Mouse (Mus musculus) retina, postnatal 7 days (tissue): ENCODE measurements around the gene Gm26938.

Experiments used
- DNase-seq: peaks from one replicate; pipeline ENCODE4 v3.0.0-alpha.2; 2012; ENCODE audit warnings: low read depth, low spot score

Gm26938 gene

DNA sequence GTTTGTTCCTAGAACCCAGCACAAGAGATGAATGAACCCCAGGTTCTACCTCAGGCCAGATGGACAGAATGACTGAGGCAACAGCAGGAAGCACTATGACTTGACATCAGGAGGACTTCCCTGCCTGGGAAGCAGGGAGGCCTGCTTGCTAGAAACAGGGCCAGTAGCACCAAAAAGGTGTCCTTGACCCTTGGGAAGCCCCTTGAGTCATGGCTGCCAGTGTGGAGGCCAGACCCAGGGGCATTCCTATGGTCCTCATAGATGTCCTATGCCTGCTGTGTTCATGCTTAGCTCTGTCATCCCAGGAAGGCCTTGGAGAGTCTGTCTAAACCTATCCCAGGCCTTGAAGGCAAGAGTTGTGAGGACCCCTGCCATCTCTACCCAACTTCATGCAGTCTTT lies 9.8 kb downstream of the Gm26938 start:
- no peak for DNase-seq

GRCm38 (mm10) chr5:139815964-139816363 lies 10.2 kb downstream of the Gm26938 start:
- no peak for DNase-seq

DNA sequence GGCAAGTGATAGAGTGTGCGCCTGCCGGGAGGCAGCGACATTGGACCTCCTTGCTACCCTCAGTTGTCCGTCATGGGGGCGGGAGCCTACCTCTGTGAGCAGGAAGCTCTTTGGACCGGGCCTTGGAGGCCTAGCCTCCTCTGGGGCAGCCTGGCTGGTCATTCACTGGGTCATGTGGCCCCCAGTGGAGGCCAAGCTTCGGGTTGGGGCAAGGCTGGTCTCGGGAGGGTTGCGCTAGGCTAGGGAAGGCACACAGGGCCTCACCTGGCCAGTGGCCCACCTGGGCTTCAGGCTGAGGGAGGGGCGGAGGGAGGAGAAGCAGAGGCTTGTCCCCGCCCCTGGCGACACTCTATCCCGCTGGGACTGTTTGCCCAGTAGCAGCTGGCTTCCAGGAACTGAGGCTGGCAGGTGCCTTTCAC lies 12.2 kb downstream of the Gm26938 start:
- no peak for DNase-seq

DNA sequence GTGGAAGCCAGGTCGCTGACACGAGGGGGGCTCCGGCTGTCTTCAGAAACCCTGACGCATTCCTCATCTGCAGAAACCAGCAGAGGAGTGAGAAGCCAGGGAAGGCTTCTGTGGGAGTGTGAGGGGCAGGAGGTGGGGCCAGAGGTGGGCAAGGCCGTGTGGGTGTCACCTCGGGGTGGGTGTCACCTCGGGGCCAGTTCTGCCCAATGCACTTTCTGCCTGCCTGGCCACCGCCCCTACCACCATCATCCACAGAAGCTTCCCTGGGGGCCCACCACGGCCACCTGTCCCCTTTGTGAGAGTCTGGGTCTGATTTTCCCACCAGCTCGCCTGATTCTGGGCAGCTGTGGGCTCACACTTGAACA lies 13.1 kb downstream of the Gm26938 start:
- no peak for DNase-seq

GRCm38 (mm10) chr5:139812398-139813125 lies 13.6 kb downstream of the Gm26938 start:
- no peak for DNase-seq

DNA sequence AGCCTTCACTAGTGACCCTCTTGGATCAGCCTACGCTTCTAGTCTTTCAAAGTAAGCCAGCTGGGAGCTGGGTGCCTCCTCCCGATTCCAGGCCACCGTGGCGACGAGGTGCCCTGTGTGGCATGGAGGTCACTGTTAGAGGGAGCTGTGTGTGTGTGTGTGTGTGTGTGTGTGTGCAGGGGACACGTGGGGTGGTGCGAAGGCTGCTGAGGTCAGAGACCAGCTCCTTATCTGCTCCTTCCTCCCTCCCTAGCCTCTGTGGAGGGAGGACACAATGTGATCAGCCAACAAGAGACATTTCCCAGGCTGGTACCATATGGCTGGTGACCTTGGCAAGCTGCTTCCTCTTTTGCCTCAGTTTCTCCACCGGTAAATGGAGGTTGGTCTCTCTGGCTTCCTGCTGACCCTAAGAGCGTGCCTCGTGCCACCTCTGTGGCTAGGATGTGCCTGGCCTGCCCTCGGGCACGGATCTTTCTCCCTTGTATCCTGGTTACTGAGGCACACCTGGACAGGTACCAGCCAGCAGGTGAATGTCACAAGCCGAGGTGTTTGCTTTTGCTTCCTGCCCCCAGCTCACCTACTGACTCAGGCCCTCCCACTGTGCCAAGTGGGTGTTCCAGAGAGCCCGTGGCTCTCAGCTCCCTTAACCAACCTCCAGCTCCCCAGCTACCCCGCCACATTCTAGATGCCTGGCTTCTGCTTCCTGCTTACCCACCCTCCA lies 14.4 kb downstream of the Gm26938 start:
- DNase-seq = no peak

- DNase-seq = no peak
Measured at GRCm38 (mm10) chr5:139809397-139809796, 16.8 kb downstream of the Gm26938 start.

DNA sequence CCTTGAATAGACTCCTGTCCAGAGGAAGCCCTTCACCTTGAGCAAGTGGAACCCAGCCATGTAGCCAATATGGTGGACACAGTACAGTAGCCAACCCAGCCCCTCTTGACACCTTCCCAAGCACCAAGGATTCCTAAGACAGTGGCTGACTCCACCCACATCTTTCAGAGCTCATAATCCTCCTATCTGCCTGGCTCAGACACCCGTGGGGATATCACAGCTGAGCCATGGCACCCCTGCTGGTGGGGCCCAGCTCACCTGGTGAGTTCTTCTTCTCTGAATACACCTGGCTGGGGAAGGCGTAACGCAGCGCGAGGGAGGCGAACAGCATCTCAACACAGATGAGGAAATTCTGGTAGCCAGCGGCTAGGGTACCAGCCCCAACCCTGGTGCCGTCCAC lies 20.3 kb downstream of the Gm26938 start:
- DNase-seq = no peak

- no peak for DNase-seq
Measured at GRCm38 (mm10) chr5:139804573-139805111, 21.6 kb downstream of the Gm26938 start.

DNA sequence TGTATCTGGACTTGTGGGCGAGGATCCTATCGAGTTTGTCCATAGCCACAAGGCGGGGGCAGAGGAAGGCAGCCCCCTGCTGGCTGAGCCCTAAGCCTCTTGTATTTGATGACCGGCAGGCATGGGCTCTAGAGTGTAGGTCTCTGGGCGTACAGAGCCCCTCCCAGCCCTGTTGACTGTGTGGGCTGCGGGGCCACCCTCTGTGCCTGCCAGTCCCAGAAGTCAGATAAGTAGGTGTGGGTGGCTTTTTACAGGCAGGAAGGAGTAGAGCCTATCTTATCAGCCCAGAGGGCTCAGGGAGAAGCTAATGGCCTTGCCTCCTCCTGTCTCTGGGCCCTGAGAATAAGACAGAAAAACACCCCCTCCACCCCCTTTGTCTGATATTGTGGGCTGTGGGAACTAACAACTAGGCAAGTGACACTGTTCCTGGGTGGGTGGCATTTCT lies 22.1 kb downstream of the Gm26938 start:
- no peak for DNase-seq

DNA sequence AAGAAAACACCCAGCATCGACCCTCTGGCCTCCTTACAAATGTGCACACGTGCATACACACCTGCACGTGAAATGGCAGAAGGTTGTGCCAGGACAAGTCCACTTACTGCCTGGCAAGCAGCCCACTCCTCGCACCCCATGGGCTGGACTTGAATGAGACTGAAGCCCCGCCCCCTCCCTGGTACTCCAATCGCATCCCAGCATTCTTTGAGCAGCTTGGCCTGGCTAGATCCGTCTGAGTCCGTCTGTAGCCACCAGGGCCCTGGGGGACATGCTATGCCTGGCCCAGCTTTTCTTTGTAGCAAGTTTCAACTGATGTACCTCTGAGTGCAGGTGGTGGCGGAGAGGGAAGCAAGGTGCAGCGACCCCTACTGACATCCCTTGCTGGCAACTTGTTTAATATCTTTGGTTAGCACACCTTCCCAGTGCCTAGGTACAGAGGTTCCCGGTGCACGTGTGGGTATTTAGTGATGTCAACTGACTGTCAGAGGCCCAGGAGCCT lies 22.6 kb downstream of the Gm26938 start:
- DNase-seq = peak; percentile 52

- no peak for DNase-seq
Measured at GRCm38 (mm10) chr5:139803165-139803564, 23.0 kb downstream of the Gm26938 start.

- no peak for DNase-seq
Measured at GRCm38 (mm10) chr5:139801880-139802279, 24.3 kb downstream of the Gm26938 start.

GRCm38 (mm10) chr5:139801231-139801630 lies 25.0 kb downstream of the Gm26938 start:
- no peak for DNase-seq

DNA sequence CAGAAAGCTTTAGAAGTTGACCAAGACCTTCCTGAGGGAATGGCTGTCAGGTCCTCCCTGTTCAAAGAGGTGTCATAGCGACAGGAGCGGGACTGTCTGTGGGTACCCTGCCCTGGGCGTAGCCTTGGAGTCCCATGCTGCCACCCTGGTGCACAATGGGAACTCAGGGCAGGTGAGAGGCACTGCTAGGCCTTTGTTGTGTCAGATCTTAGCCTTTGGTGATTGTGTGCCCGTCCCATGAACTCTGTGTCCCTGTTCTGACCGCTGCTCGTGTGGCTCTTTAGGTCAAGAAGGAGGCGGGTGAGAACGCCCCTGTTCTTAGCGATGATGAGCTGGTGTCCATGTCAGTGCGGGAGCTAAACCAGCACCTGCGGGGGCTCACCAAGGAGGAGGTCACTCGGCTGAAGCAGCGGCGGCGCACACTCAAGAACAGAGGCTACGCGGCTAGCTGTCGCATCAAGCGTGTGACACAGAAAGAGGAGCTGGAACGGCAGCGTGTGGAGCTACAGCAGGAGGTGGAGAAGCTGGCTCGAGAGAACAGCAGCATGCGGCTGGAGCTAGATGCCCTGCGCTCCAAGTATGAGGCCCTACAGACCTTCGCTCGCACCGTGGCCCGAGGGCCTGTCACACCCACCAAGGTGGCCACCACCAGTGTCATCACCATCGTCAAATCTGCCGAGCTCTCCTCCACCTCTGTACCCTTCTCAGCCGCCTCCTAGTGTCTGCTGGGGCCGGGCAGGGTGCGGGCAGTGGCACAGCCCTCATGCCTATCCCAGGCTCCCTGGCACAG lies 26.2 kb downstream of the Gm26938 start:
- DNase-seq = no peak

- no peak for DNase-seq
Measured at GRCm38 (mm10) chr5:139799041-139799440, 27.2 kb downstream of the Gm26938 start.

DNA sequence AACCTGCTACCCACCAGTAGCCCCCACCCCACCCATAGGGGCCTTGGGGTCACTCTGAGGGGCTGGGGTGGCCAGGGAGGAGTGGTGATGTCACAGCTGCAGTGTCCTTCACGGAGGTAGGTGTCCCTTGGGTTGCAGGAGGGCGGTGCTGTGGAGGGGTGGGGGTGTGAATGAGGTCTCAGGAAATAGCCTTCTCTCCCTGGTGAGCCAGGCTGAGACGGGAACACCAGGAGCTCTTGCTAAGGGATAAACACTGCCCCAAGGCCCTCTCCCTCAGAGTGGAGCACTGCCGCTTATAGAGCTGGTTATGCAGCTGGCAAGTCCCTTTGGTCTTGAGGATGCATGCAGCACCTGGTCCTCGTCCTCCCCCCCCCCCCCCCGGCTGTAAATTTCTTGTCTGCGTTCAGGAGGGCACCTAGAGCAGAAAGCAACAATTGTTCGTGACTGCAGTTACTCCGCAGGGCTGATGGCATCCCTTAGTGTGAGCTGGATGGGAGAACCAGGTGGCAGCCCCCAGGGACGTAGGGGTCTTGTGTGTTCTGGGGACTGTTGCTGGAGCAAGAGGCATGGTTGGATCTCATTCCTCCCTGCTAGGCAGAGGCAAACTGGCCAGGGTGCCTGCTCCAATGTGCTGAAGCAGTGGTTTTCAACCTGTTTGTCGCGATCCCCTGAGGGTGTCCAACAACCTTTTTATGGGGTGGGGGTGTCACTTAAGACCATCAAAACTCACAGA lies 27.9 kb downstream of the Gm26938 start:
- no peak for DNase-seq

DNA sequence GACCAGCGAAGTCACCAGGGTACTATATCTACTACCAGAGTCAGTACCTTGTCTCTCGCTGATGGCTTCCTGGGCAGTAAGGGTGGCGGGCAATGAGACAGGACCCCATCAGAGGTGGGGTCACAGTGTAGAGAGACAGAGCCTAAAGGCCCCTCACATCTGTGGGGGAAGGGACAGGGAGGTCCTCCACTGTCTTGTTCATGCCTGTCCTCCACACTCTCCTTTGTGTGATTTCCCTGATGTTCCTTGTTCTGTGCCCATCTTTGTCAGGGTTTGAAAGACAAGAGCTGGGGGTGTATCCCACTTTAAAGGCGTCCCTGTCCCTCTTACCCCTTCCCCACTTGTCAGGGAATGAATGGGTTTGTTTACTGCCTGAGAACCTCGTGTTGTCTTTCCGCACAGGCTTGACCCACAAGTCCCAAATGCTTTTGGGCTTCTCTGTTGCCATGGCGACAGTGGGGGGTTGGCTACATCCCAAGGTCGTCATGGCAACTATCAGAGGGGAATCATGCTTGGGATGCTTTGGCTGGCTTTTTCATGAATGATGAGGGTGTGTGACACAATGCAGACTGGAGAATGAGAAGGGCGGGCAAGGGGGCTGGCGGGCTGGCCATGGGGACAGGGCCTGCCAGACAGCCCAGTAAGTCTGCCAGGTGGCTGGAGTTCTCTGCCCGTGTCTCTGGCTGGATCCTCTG lies 28.6 kb downstream of the Gm26938 start:
- peak; percentile 77 for DNase-seq

DNA sequence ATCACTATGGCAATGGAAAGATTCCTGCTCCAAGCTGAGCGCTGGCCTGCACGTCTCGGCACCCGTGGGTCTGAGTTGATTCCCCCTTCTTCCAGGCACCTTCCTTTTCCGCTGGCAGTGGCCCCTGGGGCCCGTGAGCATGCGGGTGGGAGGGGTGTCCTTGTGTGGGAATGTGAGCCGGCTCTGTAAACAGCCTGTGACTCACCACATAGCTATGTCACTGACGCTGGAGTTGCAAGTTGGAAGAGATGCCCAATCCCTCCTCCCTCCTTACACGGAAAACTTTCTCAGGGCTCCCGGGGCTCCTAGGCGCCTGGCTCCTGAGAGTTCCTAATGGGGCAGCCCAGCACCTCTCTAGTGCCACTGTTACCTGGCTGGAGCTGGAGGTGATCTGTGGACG lies 29.3 kb downstream of the Gm26938 start:
- DNase-seq = no peak

DNA sequence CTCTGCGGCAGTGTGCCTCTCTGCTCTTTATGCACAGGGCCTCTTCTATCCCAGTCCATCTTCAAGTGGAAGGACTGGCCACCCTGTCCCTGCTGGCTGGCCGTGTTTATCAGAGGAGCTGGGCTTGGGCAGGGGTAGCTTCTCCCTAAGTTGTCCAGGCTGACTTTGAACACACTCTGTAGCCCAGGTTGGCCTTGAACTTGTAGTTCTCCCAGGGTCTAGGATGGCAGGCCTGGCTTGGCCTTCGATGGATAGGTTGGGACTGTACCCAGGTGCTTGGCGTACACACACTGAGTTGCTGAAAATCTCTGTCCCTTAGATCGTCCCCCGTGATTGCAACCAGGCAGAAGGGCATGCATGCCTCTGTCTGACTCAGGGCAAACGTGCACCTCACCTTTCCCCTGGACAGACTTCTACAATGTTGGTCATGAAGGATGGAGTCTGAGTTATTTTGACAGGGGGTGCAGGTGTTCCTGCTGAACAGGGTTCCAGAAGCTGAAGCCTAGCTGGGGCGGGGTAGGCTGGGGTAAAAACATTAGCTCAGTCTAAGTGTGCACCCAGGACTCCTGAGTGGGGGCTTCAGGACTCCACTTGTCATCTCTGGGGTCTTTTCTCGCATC lies 30.1 kb downstream of the Gm26938 start:
- no peak for DNase-seq
